Mouse (Mus musculus) spleen, adult 12 weeks (tissue): ENCODE results near the gene Ccdc8.

Experiments used
- DNase-seq: peaks from one replicate; pipeline ENCODE4 v3.0.0; 2022; ENCODE audit warnings: low spot score

Ccdc8 gene

GRCm38 (mm10) chr7:16976298-16976697, 16.2 kb upstream of the Ccdc8 start:
- DNase-seq: no peak

GRCm38 (mm10) chr7:16978173-16978572, 14.3 kb upstream of the Ccdc8 start:
- no peak for DNase-seq

GRCm38 (mm10) chr7:16978593-16978992, 13.9 kb upstream of the Ccdc8 start:
- DNase-seq: no peak

GRCm38 (mm10) chr7:16980348-16980747, 12.2 kb upstream of the Ccdc8 start:
- no peak for DNase-seq

GRCm38 (mm10) chr7:16982859-16983568, 9.5 kb upstream of the Ccdc8 start, which contains the start of gene Gm42372:
Gene Gm42372 (plus strand): TSS chr7:16983086.
- DNase-seq: peak; percentile 31

GRCm38 (mm10) chr7:16987541-16988149, 4.9 kb upstream of the Ccdc8 start:
- DNase-seq: no peak

- no peak for DNase-seq
These were observed 4.1 kb upstream of the Ccdc8 start for GRCm38 (mm10) chr7:16988405-16988804.

- no peak for DNase-seq
These were observed 2.3 kb upstream of the Ccdc8 start for GRCm38 (mm10) chr7:16990006-16990744.

- no peak for DNase-seq
These were observed 642 bp upstream of the Ccdc8 start for GRCm38 (mm10) chr7:16991681-16992450.

GRCm38 (mm10) chr7:16993651-16994399, 1.3 kb downstream of the Ccdc8 start:
- DNase-seq: no peak

- DNase-seq: no peak
These were observed 1.9 kb downstream of the Ccdc8 start for GRCm38 (mm10) chr7:16994400-16994799.

GRCm38 (mm10) chr7:16995345-16995744, 2.8 kb downstream of the Ccdc8 start:
- no peak for DNase-seq

- no peak for DNase-seq
These were observed 6.7 kb downstream of the Ccdc8 start for GRCm38 (mm10) chr7:16999233-16999632.

- DNase-seq: peak; percentile 81
These were observed 7.1 kb downstream of the Ccdc8 start for GRCm38 (mm10) chr7:16999650-17000049.

GRCm38 (mm10) chr7:17002375-17003195, 10.1 kb downstream of the Ccdc8 start:
- DNase-seq: peak; percentile 58

- DNase-seq: no peak
These were observed 10.9 kb downstream of the Ccdc8 start for GRCm38 (mm10) chr7:17003230-17003960.

- DNase-seq: no peak
These were observed 12.2 kb downstream of the Ccdc8 start for GRCm38 (mm10) chr7:17004716-17005115.

- DNase-seq: no peak
These were observed 14.8 kb downstream of the Ccdc8 start for GRCm38 (mm10) chr7:17007300-17007699.

- DNase-seq: no peak
These were observed 17.0 kb downstream of the Ccdc8 start for GRCm38 (mm10) chr7:17009326-17010009.
